Mouse (Mus musculus) limb, embryonic 14.5 days (tissue): ENCODE data around the gene Hip1r. TPM values are rescaled to one million over a fixed set of nuclear protein-coding genes. Genes with fewer than 3 reads are reported as not detected.

Experiments used
- ATAC-seq: fragments of 200-750 bp; cut with Nextera tagmentation; 2 replicates; pipeline ENCODE4 v1.8.0; 2017; ENCODE audit warnings: low read depth, moderate number of reproducible peaks, moderate TSS enrichment; ENCODE audit not compliant: low FRiP score
- DNase-seq: peaks from one replicate; pipeline ENCODE4 v3.0.0-alpha.2; 2015; ENCODE audit warnings: low spot score
- H3K27ac ChIP-seq: fragments of 300-500 bp; sonication (generic); replicated peaks from 2 replicates; pipeline ENCODE4 v1.5.1; 2014; ENCODE audit warnings: low read depth, mild to moderate bottlenecking, low read length, moderate library complexity, mixed read lengths
- H3K27me3 ChIP-seq: fragments of 300-500 bp; sonication (generic); 2 replicates; pipeline ENCODE4 v1.6.1; 2014; ENCODE audit warnings: low read length, mixed read lengths; ENCODE audit not compliant: control insufficient read depth, insufficient read depth
- H3K36me3 ChIP-seq: fragments of 300-500 bp; sonication (generic); 2 replicates; pipeline ENCODE4 v1.6.1; 2014; ENCODE audit warnings: mild to moderate bottlenecking, low read length, moderate library complexity, mixed read lengths; ENCODE audit not compliant: control insufficient read depth, insufficient read depth
- H3K4me1 ChIP-seq: fragments of 300-500 bp; sonication (generic); 2 replicates; pipeline ENCODE4 v1.6.1; 2014; ENCODE audit warnings: antibody characterized with exemption, low read length, mixed read lengths; ENCODE audit not compliant: control insufficient read depth, insufficient read depth
- H3K4me2 ChIP-seq: fragments of 300-500 bp; sonication (generic); replicated peaks from 2 replicates; pipeline ENCODE4 v1.6.1; 2014; ENCODE audit warnings: low read depth, mild to moderate bottlenecking, low read length, moderate library complexity; ENCODE audit not compliant: severe bottlenecking
- H3K4me3 ChIP-seq: fragments of 300-500 bp; sonication (generic); replicated peaks from 2 replicates; pipeline ENCODE4 v1.5.1; 2014; ENCODE audit warnings: low read length
- H3K9ac ChIP-seq: fragments of 300-500 bp; sonication (generic); 2 replicates; pipeline ENCODE4 v1.6.1; 2014; ENCODE audit warnings: mild to moderate bottlenecking, low read depth, low read length, moderate library complexity; ENCODE audit not compliant: severe bottlenecking
- H3K9me3 ChIP-seq: fragments of 300-500 bp; sonication (generic); 2 replicates; pipeline ENCODE4 v1.6.1; 2016; ENCODE audit warnings: low read length; ENCODE audit not compliant: control insufficient read depth
- POLR2A ChIP-seq: fragments of 200-500 bp; IDR thresholded peaks from 2 replicates; pipeline ENCODE4 v1.8.0; 2012; ENCODE audit warnings: inconsistent platforms, mild to moderate bottlenecking, moderate library complexity, borderline replicate concordance; ENCODE audit not compliant: insufficient read depth, insufficient read length; ENCODE audit errors: extremely low read depth
- WGBS: fragments of 180-500 bp; shearing (Covaris S2); extraction: QIAGEN DNeasy Blood & Tissue Kit; methylation state at CpG from one replicate; pipeline ENCODE4 v1.1.7; 2014; 5-methylcytosine and 5-hydroxymethylcytosine counted together
- polyA plus RNA-seq, 2 experiments: library from polyadenylated mRNA; depleted of rRNA in 1 of 2; stranded (reverse) in 1 of 2; unstranded in 1 of 2; fragments of >200 nt; fragmentation: Nextera tagmentation in 1 of 2; extraction: Ambion mirVana in 1 of 2; gene quantifications; 2 replicates each; pipeline versions ENCODE4 v1.2.1 to v1.2.3; 2012 to 2014

Gene Hip1r
- polyA plus RNA-seq, 2 experiments: 9.9 to 10.6 TPM

DNA sequence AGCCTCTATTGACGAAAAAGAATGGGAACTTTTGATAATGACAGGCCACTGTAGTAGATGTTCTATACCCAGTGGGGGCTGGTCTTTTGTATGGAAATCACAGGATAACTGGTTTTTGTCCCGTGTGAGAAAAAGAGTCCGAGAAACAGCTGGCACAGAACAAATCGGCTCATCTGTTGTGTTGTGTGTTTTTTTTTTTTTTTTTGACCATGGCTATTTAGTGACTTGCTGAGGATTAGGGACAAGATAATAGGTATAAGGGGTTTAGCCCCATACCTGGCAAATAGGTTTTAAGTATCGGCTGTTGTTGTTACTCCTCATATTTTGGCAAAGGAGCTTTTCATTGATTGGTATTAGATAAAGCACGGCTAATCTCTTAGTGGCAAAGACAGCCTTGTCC is 975 bp upstream of the Hip1r start:
- ATAC-seq (no peak), DNase-seq (no peak)
- WGBS: 71% methylated on average over 6 of the region's 6 CpGs
- H3K36me3 ChIP-seq: no peaks in the 10 kb centered on the region
- no peaks in the 10 kb centered on the region for H3K27me3 ChIP-seq
- no peak for TF ChIP-seq POLR2A
- H3K4me1 ChIP-seq: no peaks in the 10 kb centered on the region; the same call in none of the 2 replicates
- no peaks in the 10 kb centered on the region for H3K9me3 ChIP-seq
- no peak overlapping the region for H3K4me2 ChIP-seq
- no peak overlapping the region for H3K9ac ChIP-seq
- no peak overlapping the region for H3K27ac ChIP-seq
- no peak overlapping the region for H3K4me3 ChIP-seq

GRCm38 (mm10) chr5:123974179-123974485 is 704 bp downstream of the Hip1r start:
- Histone ChIP-seq H3K27ac (no peak overlapping the region), H3K4me2 (peak overlapping the region; percentile 90), H3K9ac (peak overlapping the region; percentile 72), H3K4me3 (peak overlapping the region; percentile 65), H3K9me3 (no peaks in the 10 kb centered on the region), H3K27me3 (no peaks in the 10 kb centered on the region), H3K36me3 (no peaks in the 10 kb centered on the region), H3K4me1 (no peaks in the 10 kb centered on the region; the same call in none of the 2 replicates)
- no peak for TF ChIP-seq POLR2A
- ATAC-seq: no peak
- 2% methylated on average over 14 of the region's 14 CpGs for WGBS
- no peak for DNase-seq

DNA sequence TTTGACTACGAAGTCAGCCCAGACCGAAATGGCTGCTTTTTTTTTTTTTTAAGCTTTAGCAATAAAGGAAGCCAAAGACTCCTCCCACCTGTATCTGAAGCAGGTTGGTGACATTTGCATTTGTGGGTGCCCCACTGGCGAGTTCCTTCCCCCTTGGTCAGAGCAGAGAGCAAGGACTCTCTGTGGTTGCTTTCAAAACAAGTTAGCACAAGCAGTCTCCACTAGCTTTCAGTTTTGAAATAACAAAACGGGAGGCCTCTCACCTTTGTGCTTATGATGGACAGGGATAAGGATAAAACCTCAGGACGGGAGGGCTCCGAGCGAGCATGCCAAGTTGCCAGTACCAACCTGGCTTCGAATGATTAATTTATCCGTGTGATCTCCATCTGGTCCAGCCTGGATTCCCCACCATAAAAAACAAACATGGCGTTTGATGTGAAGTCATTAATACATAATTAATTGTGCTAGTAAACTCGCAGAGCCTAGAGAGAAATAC is 1.2 kb downstream of the Hip1r start:
- no peaks in the 10 kb centered on the region; the same call in none of the 2 replicates for H3K4me1 ChIP-seq
- no peak for ATAC-seq
- 20% methylated on average over 11 of the region's 11 CpGs for WGBS
- no peaks in the 10 kb centered on the region for H3K36me3 ChIP-seq
- no peak overlapping the region for H3K9ac ChIP-seq
- peak overlapping the region; percentile 65 for H3K4me3 ChIP-seq
- no peak for DNase-seq
- TF ChIP-seq POLR2A: no peak
- peak overlapping the region; percentile 90 for H3K4me2 ChIP-seq
- H3K27ac ChIP-seq: no peak overlapping the region
- H3K27me3 ChIP-seq: no peaks in the 10 kb centered on the region
- H3K9me3 ChIP-seq: no peaks in the 10 kb centered on the region

DNA sequence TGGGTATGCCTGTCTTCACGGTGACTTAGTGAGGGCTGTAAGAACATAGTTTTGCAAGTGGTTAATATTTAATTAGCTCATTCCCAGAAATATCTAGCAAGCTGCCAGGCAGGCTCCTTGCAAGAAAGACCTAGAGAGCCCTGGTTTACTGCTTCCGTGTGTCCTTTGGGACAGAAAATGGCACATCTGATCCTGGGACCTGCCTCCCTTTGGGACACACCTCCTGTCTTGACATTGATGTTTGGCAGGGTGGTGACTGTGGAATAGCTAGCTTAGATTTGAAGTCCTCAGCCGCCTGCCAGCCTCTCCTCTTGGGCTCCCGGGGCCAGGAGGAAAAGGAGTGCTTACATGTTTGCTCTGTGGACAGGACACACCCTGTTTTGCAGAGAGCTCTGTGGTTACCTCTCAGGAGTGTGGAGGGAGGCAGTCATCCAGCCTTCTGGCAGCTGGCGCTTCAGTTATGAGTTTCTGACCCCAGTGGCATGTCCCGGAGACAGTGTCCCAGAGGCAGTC is 2.3 kb downstream of the Hip1r start:
- Histone ChIP-seq H3K27me3 (no peaks in the 10 kb centered on the region), H3K4me3 (no peak overlapping the region), H3K9ac (no peak overlapping the region), H3K4me2 (0 out of 2 replicates have a peak overlapping the region, but pooled peaks have one; percentile 90), H3K27ac (no peak overlapping the region), H3K36me3 (no peaks in the 10 kb centered on the region), H3K4me1 (no peaks in the 10 kb centered on the region; the same call in none of the 2 replicates), H3K9me3 (no peaks in the 10 kb centered on the region)
- WGBS: 54% methylated on average over 6 of the region's 6 CpGs
- ATAC-seq (no peak), DNase-seq (no peak)
- TF ChIP-seq POLR2A: no peak

DNA sequence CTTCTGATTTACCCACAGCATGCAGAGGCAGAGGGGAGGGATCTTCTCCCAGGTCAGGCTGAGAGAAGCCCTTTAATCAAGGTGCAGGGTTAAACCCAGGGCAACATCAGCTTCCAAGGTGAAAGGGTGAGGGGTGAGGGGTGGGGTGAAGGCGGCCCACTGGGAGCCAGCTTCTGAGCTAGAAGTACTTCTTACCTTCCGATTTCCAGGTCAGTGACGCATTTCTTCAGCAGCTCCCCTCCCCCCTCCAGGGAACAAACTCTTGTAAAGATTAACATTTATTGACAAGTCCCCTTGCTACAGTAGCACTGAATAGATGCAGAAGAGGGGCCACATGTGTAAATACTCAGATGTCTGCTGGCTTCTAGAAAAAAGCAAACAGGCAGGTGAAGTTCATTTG is 3.8 kb downstream of the Hip1r start:
- H3K27me3 ChIP-seq: no peaks in the 10 kb centered on the region
- no peak overlapping the region for H3K27ac ChIP-seq
- WGBS: 23% methylated on average over 3 of the region's 3 CpGs
- no peak for TF ChIP-seq POLR2A
- H3K9me3 ChIP-seq: no peaks in the 10 kb centered on the region
- DNase-seq: no peak
- H3K36me3 ChIP-seq: no peaks in the 10 kb centered on the region
- ATAC-seq: no peak
- no peak overlapping the region for H3K4me3 ChIP-seq
- H3K4me1 ChIP-seq: no peaks in the 10 kb centered on the region; the same call in none of the 2 replicates
- H3K4me2 ChIP-seq: no peak overlapping the region
- H3K9ac ChIP-seq: 0 out of 2 replicates have a peak overlapping the region, but pooled peaks have one; percentile 16
